Mouse (Mus musculus) ES-CJ7 (cell line): ENCODE results near the gene Anxa7.

Source experiments
- DNase-seq: peaks from one replicate; pipeline ENCODE4 v3.0.0; 2011; ENCODE audit warnings: low read depth, low spot score

Gene Anxa7

GRCm38 (mm10) chr14:20432420-20432819, 47.5 kb downstream of the Anxa7 start:
- no peak for DNase-seq

DNA sequence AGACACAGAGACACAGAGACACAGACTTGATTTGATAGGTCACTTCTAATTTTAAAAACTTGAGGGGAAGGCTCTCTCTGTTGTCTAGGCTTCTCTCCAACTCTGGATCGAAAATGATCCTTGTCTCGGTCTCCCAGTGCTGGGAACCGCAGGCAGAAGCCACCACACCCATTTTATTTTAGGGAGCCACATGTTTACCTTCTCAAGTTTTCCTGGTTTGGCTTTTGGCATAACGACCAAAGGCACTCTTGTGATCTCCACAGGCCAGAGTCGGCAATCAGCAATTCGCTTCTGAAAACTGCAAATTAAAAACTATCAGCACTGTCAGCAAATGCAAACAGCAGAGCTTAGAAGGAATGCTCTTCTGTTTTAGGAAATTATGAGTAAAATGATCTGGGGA, 48.2 kb downstream of the Anxa7 start:
- no peak for DNase-seq

DNA sequence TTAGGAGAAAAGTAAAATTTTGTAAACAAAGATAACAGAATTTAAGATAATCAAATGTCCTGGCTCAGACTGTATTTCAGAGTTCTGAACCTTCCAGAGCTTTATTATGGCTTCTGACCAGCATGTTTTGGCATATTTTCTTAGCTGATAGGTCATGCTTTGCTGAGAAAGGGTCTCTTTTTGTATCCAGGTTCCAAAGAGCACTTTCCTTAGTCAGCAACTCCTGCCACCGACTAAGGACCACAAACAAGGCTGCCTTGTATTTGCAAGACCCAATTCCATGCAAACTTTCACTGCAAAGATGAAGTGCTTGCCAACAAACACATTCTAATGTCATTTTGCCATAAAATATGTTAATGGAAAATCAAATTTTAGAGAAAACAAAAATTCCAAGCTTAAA, 50.1 kb downstream of the Anxa7 start:
- DNase-seq, result no peak

DNA sequence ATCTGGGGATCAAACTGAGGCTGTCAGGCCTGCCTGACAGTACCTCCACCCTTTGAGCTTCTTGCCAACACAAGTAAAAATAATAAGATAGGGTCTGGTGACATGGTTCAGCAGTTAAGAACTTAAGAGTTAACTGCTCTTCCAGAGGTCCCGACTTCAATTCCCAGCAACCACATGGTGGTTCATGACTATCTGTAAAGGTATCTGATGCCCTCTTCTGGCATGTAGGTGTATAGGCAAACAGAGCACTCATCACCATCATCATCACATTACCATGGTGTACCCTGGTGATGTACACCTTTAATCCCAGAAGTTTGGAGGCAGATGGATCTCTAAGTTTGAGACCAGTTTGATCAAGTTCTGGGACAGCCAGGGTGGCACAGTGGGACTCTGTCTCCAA, 51.3 kb downstream of the Anxa7 start:
- no peak for DNase-seq

- DNase-seq, result no peak
Observed at GRCm38 (mm10) chr14:20423046-20423445, 56.9 kb downstream of the Anxa7 start.

GRCm38 (mm10) chr14:20422257-20422656, 57.7 kb downstream of the Anxa7 start:
- no peak for DNase-seq
